Mouse (Mus musculus) bone marrow, adult 2 months (tissue): ENCODE results near the gene Hist1h2bh.
"Not testable (repeated sequence)": the region's sequence is repeated elsewhere in the genome, so short reads cannot be mapped to it uniquely, and the experiment has no call there.

ENCODE experiments used
- CTCF ChIP-seq: fragments of 200-500 bp; IDR thresholded peaks from 2 replicates; pipeline ENCODE4 v1.5.1; 2011; ENCODE audit warnings: low read length, control low read depth; ENCODE audit not compliant: control insufficient read depth, insufficient read depth
- POLR2A ChIP-seq: fragments of 200-500 bp; IDR thresholded peaks from 2 replicates; pipeline ENCODE4 v1.6.1; 2011; ENCODE audit warnings: low read depth, mild to moderate bottlenecking, control low read depth, low read length, borderline replicate concordance; ENCODE audit not compliant: control insufficient read depth

- not testable (repeated sequence) for TF ChIP-seq CTCF
- peak; percentile 86; the same call in 1 of the 2 replicates for TF ChIP-seq POLR2A
Observed at GRCm38 (mm10) chr13:23574546-23575170, 31.5 kb upstream of the Hist1h2bh start.
